Mouse (Mus musculus) gastrocnemius, adult 2 months (tissue): Measurements from ENCODE around the gene Hspa1b. TPM values are rescaled to one million over a fixed set of nuclear protein-coding genes. Genes with fewer than 3 reads are reported as not detected.

ENCODE experiments used
- DNase-seq: peaks from one replicate; pipeline ENCODE4 v3.0.0; 2022
- H3K27ac ChIP-seq: fragments of 200-600 bp; 2 replicates; pipeline ENCODE4 v1.8.1; 2022; ENCODE audit warnings: mild to moderate bottlenecking
- H3K4me3 ChIP-seq: fragments of 200-600 bp; 2 replicates; pipeline ENCODE4 v1.8.1; 2022; ENCODE audit warnings: mild to moderate bottlenecking, moderate library complexity
- CTCF ChIP-seq: fragments of 200-600 bp; IDR thresholded peaks from 2 replicates; pipeline ENCODE4 v1.8.1; 2022; ENCODE audit warnings: antibody characterized with exemption, mild to moderate bottlenecking, moderate library complexity
- intact Hi-C: fragments of 180-260 bp; cut with DNase I; formaldehyde crosslinking; loops from one replicate; pipeline ENCODE4 v1.15.1; 2025
- total RNA-seq, 2 experiments: library from RNA; stranded (reverse); gene quantifications; 2 replicates each; pipeline ENCODE4 v1.2.3; 2021

Gene Hspa1b
- total RNA-seq, 2 experiments from 2014 or later, result 3.9 to 13.0 TPM

DNA sequence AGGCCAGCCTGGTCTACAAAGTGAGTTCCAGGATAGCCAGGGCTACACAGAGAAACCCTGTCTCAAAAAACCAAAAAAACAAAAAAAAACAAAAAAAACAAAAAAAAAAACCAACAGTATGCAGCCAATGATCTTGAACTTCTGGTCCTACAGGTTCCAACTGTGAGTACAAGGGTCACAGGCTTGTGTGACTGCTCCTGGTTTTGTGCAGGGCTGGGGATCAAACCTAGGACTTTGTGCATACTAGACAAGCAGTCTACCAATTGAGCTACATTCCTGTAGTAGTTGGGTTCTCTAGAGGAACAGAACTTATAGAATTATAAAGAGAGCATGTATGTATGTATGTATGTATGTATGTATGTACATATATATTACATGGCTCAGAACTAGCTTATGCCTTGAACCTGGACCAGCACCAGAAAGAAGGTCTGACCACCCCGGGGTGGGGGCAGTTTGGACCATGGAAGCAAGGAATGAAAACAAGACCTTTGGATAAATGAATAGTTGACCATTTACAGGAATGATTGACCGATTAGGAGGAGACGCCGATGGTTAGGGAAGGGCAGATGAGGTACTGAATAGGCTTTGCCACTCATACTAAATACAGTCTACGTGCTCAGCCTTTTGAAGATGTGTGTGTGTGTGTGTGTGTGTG lies 12.4 kb downstream of the Hspa1b start:
- no peak for DNase-seq
- Histone ChIP-seq H3K4me3 (no peak overlapping the region), H3K27ac (no peak overlapping the region)
- TF ChIP-seq CTCF, result no peak
- intact Hi-C loops, result no loop called here

DNA sequence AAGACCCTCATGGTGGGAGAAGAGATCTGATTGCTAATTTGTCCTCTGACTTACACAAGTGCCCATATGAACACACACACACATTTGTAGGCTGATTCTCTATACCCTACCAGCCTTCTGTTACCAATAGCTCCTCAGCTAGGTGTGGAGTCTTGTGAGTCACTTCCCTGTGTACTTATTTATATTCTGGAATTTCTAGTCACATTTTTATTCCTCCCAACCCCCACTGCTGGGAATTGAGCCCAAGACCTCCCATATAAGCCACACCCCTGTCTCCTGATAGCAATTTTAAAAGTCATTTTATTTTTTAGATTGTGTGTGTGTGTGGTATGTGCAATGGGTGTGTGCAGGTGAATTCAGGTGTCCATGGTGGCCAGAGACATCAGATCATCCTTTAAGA lies 14.7 kb downstream of the Hspa1b start:
- H3K4me3 ChIP-seq, result no peak overlapping the region
- intact Hi-C loops, result no loop called here
- TF ChIP-seq CTCF, result no peak
- H3K27ac ChIP-seq, result no peak overlapping the region
- DNase-seq, result no peak

DNA sequence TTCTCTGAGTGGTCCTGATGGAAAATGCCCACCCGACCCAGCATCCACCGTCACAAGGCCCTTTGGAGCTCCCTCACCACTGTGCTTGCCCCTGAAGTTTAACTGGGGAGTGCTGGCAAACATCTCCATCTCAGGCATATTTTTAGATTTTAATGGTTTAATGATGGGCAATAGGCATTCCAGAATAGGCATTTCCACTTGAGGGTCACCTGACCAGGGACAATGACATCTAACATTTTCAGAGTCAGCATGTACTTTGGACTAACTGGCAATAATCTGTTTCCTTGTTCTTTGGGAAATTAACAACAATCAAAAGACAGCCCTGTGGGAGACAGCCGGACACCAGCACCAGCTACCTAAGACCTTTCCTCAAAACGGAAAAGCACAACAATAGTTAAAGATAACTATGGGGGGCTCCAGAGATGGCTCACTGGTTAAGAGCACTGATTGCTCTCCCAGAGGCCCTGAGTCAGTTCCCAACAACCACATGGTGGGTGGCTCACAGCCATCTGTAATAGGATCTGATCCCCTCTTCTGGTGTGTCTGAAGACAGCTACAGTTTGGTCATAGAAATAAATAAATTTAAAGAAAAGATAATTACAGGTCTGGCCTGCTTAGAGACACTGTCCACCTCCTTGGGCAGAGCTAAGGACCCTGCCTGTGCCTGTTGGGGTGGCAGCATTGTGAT lies 15.8 kb downstream of the Hspa1b start:
- TF ChIP-seq CTCF, result no peak
- no peak overlapping the region for H3K4me3 ChIP-seq

DNA sequence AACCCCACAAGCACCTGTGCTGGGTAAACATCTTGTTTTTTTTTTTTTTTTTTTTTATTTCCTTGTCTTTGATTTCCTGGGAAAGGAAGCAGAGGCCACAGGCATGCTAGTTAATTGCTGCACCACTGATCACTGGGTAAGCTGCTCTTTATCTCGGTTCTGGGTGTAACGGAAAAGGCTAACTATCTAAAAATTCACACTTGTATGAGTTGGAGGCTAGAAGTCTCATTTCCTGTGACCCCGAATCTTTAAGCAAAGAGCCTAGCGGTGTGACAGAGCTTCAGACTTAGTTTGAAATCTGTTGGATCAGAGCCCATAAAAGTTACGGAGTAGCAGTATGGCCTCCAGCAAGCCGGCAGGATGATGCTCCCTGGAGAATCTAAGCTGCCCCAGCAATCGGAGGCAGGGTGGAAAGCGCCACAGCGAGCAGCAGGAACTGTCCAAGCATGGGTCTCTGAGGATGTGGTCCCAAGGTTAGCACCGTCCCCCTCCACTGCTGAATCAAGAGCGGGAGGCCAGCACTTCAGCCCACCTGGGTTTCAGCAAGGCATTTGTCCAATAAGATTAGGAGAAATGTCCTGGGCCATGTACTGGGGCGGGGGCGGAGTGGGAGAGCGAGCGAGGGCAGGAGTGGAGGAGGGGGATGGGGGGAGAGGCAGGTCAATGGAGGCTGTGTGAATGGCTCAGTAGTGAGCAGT lies 17.5 kb downstream of the Hspa1b start:
- no peak for DNase-seq
- peak overlapping the region; percentile 68 for H3K4me3 ChIP-seq
- TF ChIP-seq CTCF, result no peak
- peak overlapping the region; percentile 70 for H3K27ac ChIP-seq
- intact Hi-C loops, result no loop called here

More for the DNA sequence above, 15.8 kb downstream of the Hspa1b start:
- no peak overlapping the region for H3K27ac ChIP-seq
- intact Hi-C loops, result no loop called here
- DNase-seq, result no peak

DNA sequence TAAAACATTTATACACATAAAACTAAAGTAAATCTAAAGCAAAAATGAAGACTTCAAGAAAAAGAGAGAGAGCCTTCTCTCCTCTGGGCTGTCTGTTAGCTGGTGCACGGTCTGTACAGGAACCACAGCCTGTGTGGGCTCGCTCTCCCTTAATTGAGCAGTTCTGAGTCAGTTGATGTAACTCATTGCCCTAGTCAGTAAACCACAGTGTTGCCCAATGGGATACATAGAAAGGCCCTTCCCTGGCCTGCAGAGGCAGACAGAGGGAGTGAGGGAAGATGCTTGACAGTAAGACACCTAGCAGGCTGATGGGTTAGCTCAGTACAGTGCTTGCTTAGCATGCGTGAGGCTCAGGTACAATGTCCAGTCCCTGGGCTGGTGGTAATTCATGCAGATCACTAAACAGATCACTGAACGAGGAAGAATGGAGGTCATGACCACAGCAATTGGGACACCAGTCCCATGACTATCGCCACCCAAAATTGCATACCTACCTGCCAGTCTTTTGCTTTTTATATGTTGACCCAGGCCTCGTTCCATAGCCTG lies 21.0 kb downstream of the Hspa1b start:
- DNase-seq, result no peak
- no peak overlapping the region for H3K4me3 ChIP-seq
- no peak for TF ChIP-seq CTCF
- H3K27ac ChIP-seq, result no peak overlapping the region
- intact Hi-C loops, result loop anchor here (10.0 kb wide), 1 partner anchor 47 kb away; the partner anchor contains the start of gene Lsm2

DNA sequence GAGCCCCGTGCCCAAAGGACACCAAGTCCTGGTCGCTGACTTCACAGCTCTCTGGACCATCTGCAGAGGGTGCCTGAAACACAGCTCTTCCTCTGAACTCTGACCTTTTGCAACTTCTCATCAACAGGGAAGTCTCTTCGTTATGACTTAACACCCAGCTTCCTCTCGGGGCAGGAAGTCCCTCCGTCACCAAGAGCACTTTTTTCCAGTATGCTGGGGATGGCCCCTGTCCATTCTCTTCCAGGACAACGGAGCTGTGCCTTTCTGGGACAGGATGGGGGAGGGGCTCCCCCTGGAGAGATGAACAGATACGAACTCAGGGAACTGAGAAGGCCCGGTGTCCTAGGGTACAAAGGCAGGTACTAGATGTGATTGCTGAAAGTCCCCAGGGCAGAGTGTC lies 24.2 kb downstream of the Hspa1b start:
- H3K4me3 ChIP-seq, result peak overlapping the region; percentile 55
- H3K27ac ChIP-seq, result peak overlapping the region; percentile 48
- DNase-seq, result no peak
- TF ChIP-seq CTCF, result no peak
- intact Hi-C loops, result loop anchor here (10.0 kb wide), 1 partner anchor 50 kb away; the partner anchor contains the start of gene Lsm2

DNA sequence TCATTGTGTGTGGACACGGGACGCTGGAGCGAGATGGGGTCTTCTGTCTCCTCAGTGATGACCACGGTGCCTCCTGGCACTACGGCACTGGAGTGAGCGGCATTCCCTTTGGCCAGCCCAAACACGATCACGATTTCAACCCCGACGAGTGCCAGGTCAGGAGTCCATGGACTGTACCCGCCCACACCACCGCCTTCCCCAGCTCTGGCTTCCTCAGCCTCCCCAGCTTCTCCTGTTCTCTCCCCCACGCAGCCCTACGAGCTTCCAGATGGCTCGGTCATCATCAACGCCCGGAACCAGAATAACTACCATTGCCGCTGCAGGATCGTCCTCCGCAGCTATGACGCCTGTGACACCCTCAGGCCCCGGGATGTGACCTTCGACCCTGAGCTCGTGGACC lies 25.0 kb downstream of the Hspa1b start:
- no peak for DNase-seq
- Histone ChIP-seq H3K27ac (peak overlapping the region; percentile 48), H3K4me3 (peak overlapping the region; percentile 55)
- intact Hi-C loops, result loop anchor here (10.0 kb wide), 1 partner anchor 51 kb away; the partner anchor contains the start of gene Lsm2
- no peak for TF ChIP-seq CTCF

DNA sequence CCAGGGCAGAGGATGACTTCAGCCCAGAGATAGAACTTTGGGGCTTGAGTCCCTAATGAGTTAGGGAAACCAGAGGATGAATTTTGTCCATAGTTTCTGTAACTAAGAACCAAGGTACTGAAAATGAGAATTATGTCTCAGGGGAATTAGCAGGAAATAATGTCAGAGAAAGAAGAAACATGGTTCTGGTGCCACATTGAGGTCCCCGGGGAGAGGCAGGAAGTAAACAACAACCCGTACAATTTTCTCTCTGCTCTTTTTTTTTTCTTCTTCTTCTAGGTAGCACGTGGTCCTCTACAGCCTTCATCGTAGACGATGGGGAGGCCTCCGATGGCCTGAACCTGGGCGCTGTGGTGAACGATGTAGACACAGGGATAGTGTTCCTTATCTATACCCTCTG lies 26.8 kb downstream of the Hspa1b start:
- no peak for TF ChIP-seq CTCF
- Histone ChIP-seq H3K27ac (peak overlapping the region; percentile 94; the same call in 1 of the 2 replicates), H3K4me3 (peak overlapping the region; percentile 89)
- DNase-seq, result no peak
- intact Hi-C loops, result loop anchor here (10.0 kb wide), 1 partner anchor 53 kb away; the partner anchor contains the start of gene Lsm2

DNA sequence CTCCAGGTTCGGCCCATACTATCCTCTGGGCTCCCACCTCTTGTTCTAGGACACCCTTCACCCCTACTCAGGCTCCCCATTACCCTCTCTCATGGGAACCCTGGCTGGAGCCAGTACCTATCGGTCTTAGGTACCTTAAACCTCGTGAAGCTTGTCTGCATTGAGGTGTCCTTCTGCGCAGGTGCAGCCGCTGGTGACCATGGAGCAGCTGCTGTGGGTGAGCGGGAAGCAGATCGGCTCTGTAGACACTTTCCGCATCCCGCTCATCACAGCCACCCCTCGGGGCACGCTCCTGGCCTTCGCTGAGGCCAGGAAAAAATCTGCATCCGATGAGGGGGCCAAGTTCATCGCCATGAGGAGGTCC lies 27.3 kb downstream of the Hspa1b start:
- peak overlapping the region; percentile 94 for H3K27ac ChIP-seq
- no peak for TF ChIP-seq CTCF
- intact Hi-C loops, result loop anchor here (2.0 to 10.0 kb wide), 2 partner anchors 19 to 53 kb away; partner anchors contain the start of gene Lsm2

DNA sequence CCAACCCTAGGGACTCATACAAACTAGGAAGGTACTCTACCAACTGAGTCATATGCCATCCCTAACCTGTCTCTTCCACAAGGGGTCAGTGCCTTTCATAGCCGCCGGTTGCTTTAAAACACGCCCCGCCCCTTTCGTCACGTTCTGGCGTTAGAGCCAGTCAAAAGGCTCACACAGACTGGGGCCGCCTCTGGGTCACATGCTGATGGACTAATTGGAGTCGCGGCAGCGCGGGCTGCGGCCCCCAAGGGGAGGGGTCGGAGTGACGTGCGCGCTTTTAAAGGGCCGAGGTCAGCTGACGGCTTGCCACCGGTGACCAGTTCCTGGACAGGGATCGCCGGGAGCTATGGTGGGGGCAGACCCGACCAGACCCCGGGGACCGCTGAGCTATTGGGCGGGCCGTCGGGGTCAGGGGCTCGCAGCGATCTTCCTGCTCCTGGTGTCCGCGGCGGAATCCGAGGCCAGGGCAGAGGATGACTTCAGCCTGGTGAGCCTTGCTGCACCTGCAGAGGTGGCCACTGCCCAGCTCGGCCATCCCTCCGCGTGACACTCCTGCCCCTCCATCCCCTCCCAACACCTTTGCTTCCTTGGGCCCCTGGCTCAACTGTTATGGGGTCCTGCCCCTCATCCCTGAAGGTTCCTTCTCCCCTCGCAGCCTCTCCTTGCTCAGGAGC lies 27.8 kb downstream of the Hspa1b start, which contains the start of gene Neu1:
Gene Neu1 (plus strand): TSS at position 193 of the 674 bp plus-strand sequence.
- peak within 1 kb of the TSS; percentile 94 for H3K27ac ChIP-seq
- peak; percentile 84 for TF ChIP-seq CTCF
- peak within 1 kb of the TSS; percentile 89 for H3K4me3 ChIP-seq
- peak; percentile 99 for DNase-seq
- intact Hi-C loops, result loop anchor here (2.0 to 10.0 kb wide), 2 partner anchors 20 to 54 kb away; partner anchors contain the start of gene Lsm2

More for the DNA sequence above, 27.3 kb downstream of the Hspa1b start:
- DNase-seq, result no peak
- peak overlapping the region; percentile 89 for H3K4me3 ChIP-seq

DNA sequence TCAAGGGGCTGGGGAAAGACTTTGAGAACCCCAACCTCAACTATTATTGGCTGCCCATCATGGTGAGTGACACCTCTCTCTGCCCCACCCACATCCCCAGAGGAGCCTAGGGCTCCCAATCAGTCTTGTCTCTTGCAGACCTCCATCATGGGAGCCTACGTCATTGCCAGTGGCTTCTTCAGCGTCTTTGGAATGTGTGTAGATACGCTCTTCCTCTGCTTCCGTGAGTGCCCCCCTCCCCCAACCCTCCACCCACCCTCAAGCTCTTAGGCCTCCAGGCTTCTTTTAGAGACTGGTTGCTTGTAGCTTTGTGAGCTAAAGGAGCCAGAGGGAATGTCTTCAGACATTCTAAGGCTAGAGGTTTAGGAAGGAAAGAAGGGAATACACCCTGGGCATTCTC lies 30.2 kb downstream of the Hspa1b start:
- no peak overlapping the region for H3K27ac ChIP-seq
- no peak for TF ChIP-seq CTCF
- intact Hi-C loops, result no loop called here
- DNase-seq, result no peak
- no peak overlapping the region for H3K4me3 ChIP-seq
